Mouse (Mus musculus) frontal cortex, postnatal 25 days (tissue): ENCODE measurements around the gene Dmp1.

Experiments used
- DNase-seq, 2 experiments: peaks; one replicate each; pipeline ENCODE4 v3.0.0; 2022; ENCODE audit warnings: low spot score in 2 of 2

Dmp1 gene

DNA sequence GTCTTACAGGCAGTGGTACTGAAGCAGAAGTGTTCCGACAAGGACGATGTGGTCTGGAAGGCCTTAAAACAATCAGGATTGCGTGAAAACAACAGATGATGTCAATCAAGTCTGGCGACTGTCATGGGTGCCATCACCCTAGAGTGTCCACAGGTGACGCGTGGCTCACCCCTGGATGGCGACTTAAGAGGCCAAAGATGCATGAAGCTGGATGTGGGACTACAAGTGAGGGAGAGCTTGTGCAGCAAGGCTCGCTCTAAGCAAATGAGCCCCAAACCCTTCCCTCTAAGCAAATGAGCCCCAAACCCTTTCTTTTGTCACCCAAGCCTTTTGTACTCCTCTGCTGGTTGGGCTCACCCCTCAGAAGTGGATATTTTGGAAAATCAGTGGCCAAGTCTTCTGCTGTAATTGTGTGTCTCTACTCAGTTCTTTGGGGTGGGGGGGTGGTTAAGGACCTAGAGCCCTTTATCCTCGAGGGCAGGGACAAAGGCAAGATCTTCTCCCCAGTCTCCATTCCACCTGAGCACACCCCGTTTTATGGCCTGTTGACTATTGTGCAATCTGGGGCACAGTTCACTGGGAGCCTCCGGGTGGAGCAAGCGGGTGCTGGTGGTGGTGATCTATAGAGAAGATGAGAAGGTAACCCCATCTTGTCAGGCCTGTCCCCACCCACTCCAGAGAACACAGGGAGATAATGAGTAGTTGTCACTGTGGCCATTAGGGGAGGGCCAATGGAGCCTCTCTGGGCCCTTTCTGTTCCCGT lies 60.8 kb downstream of the Dmp1 start:
- no peak for DNase-seq
